Mouse (Mus musculus): ENCODE data around the gene Sec14l1. TPM values are rescaled to one million over a fixed set of nuclear protein-coding genes. Genes with fewer than 3 reads are reported as not detected.
"Not testable (repeated sequence)": the region's sequence is repeated elsewhere in the genome, so short reads cannot be mapped to it uniquely, and the experiment has no call there.

Gene Sec14l1
- total RNA-seq (2014; rRNA removed; ENCODE audit: low replicate concordance): 62.1 and 71.6 TPM in 2 replicates
- polyA plus RNA-seq (2015; fragmentation: Nextera tagmentation; extraction: Ambion mirVana): 36.4 and 38.0 TPM in 2 replicates

- no peaks in the 10 kb centered on the region for H3K27me3 ChIP-seq (ENCODE audit: control insufficient read depth, insufficient read depth, low read length)
- peak within 1 kb of the TSS; percentile 98 for H3K27ac ChIP-seq (ENCODE audit: low read depth)
- peaks cover 28% of the 10 kb centered on the region for H3K4me1 ChIP-seq (ENCODE audit: control insufficient read depth, insufficient read depth)
- H3K4me2 ChIP-seq (ENCODE audit: low read depth, low read length): peak within 1 kb of the TSS; percentile 78
- H3K36me3 ChIP-seq (replicated peaks; ENCODE audit: control insufficient read depth, insufficient read depth, low read length): peaks cover 9% of the 10 kb centered on the region
- H3K9me3 ChIP-seq (replicated peaks; ENCODE audit: control insufficient read depth, low read length): no peaks in the 10 kb centered on the region
- WGBS: under 1% methylated on average over 56 of the region's 67 CpGs
- peak within 1 kb of the TSS; percentile 83 for H3K9ac ChIP-seq (replicated peaks; ENCODE audit: low read depth, low read length)
- TF ChIP-seq EP300 (IDR thresholded peaks at IDR 0.05; ENCODE audit: low read depth) (peak; percentile 63; the same call in 1 of the 2 replicates), CTCF (IDR thresholded peaks at IDR 0.05; ENCODE audit: low read depth) (no peak)
- peak within 1 kb of the TSS; percentile 97 for H3K4me3 ChIP-seq (ENCODE audit: low read depth, low read length)
- peak; percentile 97 for DNase-seq (ENCODE audit: low spot score)
- ATAC-seq (ENCODE audit: insufficient read depth, low read depth): peak; percentile 93
Measured at GRCm38 (mm10) chr11:117114592-117115345, at the start of gene Sec14l1. Gene Sec14l1, plus strand, starts transcription at chr11:117115168.

GRCm38 (mm10) chr11:117065602-117066001, 49.4 kb upstream of the Sec14l1 start:
- H3K27ac ChIP-seq (ENCODE audit: low read depth); H3K4me3 ChIP-seq (ENCODE audit: low read depth, low read length); H3K9me3 ChIP-seq (replicated peaks; ENCODE audit: control insufficient read depth, low read length); H3K4me2 ChIP-seq (ENCODE audit: low read depth, low read length); H3K4me1 ChIP-seq (ENCODE audit: control insufficient read depth, insufficient read depth); DNase-seq (ENCODE audit: low spot score); ATAC-seq (ENCODE audit: insufficient read depth, low read depth); H3K9ac ChIP-seq (replicated peaks; ENCODE audit: low read depth, low read length); H3K36me3 ChIP-seq (replicated peaks; ENCODE audit: control insufficient read depth, insufficient read depth, low read length); H3K27me3 ChIP-seq (ENCODE audit: control insufficient read depth, insufficient read depth, low read length): not testable (repeated sequence)
- 71% methylated on average over 5 of the region's 5 CpGs for WGBS

GRCm38 (mm10) chr11:117066738-117067137, 48.2 kb upstream of the Sec14l1 start:
- Histone ChIP-seq H3K36me3 (replicated peaks; ENCODE audit: control insufficient read depth, insufficient read depth, low read length) (no peaks in the 10 kb centered on the region), H3K27ac (ENCODE audit: low read depth) (no peak overlapping the region), H3K4me1 (ENCODE audit: control insufficient read depth, insufficient read depth) (no peaks in the 10 kb centered on the region), H3K4me2 (ENCODE audit: low read depth, low read length) (no peak overlapping the region), H3K4me3 (ENCODE audit: low read depth, low read length) (no peak overlapping the region), H3K9me3 (replicated peaks; ENCODE audit: control insufficient read depth, low read length) (no peaks in the 10 kb centered on the region), H3K9ac (replicated peaks; ENCODE audit: low read depth, low read length) (no peak overlapping the region), H3K27me3 (ENCODE audit: control insufficient read depth, insufficient read depth, low read length) (0 out of 2 replicates have a peak, but pooled peaks cover 3% of the 10 kb centered on the region)
- DNase-seq (ENCODE audit: low spot score) (no peak), ATAC-seq (ENCODE audit: insufficient read depth, low read depth) (no peak)
- WGBS: 67% methylated on average over 5 of the region's 5 CpGs
- TF ChIP-seq EP300 (IDR thresholded peaks at IDR 0.05; ENCODE audit: low read depth) (no peak), CTCF (IDR thresholded peaks at IDR 0.05; ENCODE audit: low read depth) (no peak)

- no peaks in the 10 kb centered on the region for H3K9me3 ChIP-seq (replicated peaks; ENCODE audit: control insufficient read depth, low read length)
- H3K27me3 ChIP-seq (ENCODE audit: control insufficient read depth, insufficient read depth, low read length): 0 out of 2 replicates have a peak, but pooled peaks cover 3% of the 10 kb centered on the region
- H3K9ac ChIP-seq (replicated peaks; ENCODE audit: low read depth, low read length): no peak overlapping the region
- no peak overlapping the region for H3K27ac ChIP-seq (ENCODE audit: low read depth)
- H3K36me3 ChIP-seq (replicated peaks; ENCODE audit: control insufficient read depth, insufficient read depth, low read length): no peaks in the 10 kb centered on the region
- TF ChIP-seq EP300 (IDR thresholded peaks at IDR 0.05; ENCODE audit: low read depth) (no peak), CTCF (IDR thresholded peaks at IDR 0.05; ENCODE audit: low read depth) (no peak)
- DNase-seq (ENCODE audit: low spot score) (no peak), ATAC-seq (ENCODE audit: insufficient read depth, low read depth) (no peak)
- no peak overlapping the region for H3K4me2 ChIP-seq (ENCODE audit: low read depth, low read length)
- H3K4me3 ChIP-seq (ENCODE audit: low read depth, low read length): no peak overlapping the region
- H3K4me1 ChIP-seq (ENCODE audit: control insufficient read depth, insufficient read depth): no peaks in the 10 kb centered on the region
- 84% methylated on average over 1 of the region's 1 CpGs for WGBS
Measured at GRCm38 (mm10) chr11:117068332-117068731, 46.6 kb upstream of the Sec14l1 start.

- DNase-seq (ENCODE audit: low spot score) (no peak), ATAC-seq (ENCODE audit: insufficient read depth, low read depth) (no peak)
- H3K4me1 ChIP-seq (ENCODE audit: control insufficient read depth, insufficient read depth): no peaks in the 10 kb centered on the region
- no peaks in the 10 kb centered on the region for H3K36me3 ChIP-seq (replicated peaks; ENCODE audit: control insufficient read depth, insufficient read depth, low read length)
- H3K27me3 ChIP-seq (ENCODE audit: control insufficient read depth, insufficient read depth, low read length): 0 out of 2 replicates have a peak, but pooled peaks cover 3% of the 10 kb centered on the region
- no peak overlapping the region for H3K9ac ChIP-seq (replicated peaks; ENCODE audit: low read depth, low read length)
- 78% methylated on average over 3 of the region's 3 CpGs for WGBS
- H3K9me3 ChIP-seq (replicated peaks; ENCODE audit: control insufficient read depth, low read length): no peaks in the 10 kb centered on the region
- no peak overlapping the region for H3K4me3 ChIP-seq (ENCODE audit: low read depth, low read length)
- TF ChIP-seq CTCF (IDR thresholded peaks at IDR 0.05; ENCODE audit: low read depth): peak; percentile 34
- TF ChIP-seq EP300 (IDR thresholded peaks at IDR 0.05; ENCODE audit: low read depth): no peak
- no peak overlapping the region for H3K4me2 ChIP-seq (ENCODE audit: low read depth, low read length)
- H3K27ac ChIP-seq (ENCODE audit: low read depth): no peak overlapping the region
Measured at GRCm38 (mm10) chr11:117069027-117069426, 45.9 kb upstream of the Sec14l1 start.
